ENCODE assay signal across 7 mouse cellular contexts in genomic region chr11:119602763-119603526, GRCm38 (mm10). TPM values are rescaled to one million over a fixed set of nuclear protein-coding genes. Genes with fewer than 3 reads are reported as not detected.
DNase-seq lines count a peak whose midpoint lies in the region; ATAC-seq and TF ChIP-seq lines count a peak whose summit lies in the region.

Rptor (plus strand) TSS chr11:119602905.

- ATAC-seq in intestine, postnatal 0 days, result peak; percentile 97
- peak; percentile 97 for ATAC-seq in midbrain, embryonic 12.5 days (ENCODE audit: low FRiP score, low read depth)

- peaks cover 24% of the 10 kb centered on the region for H3K36me3 ChIP-seq in embryonic facial prominence, embryonic 10.5 days (replicated peaks)
- H3K36me3 ChIP-seq in intestine, postnatal 0 days (ENCODE audit: control insufficient read depth, insufficient read depth), result no peaks in the 10 kb centered on the region
- no peaks in the 10 kb centered on the region; the same call in 1 of the 2 replicates for H3K36me3 ChIP-seq in midbrain, embryonic 12.5 days
- no peaks in the 10 kb centered on the region for H3K36me3 ChIP-seq in small intestine, adult 2 months (ENCODE audit: control insufficient read depth, insufficient read depth, low read length)

- no peaks in the 10 kb centered on the region for H3K9me3 ChIP-seq in embryonic facial prominence, embryonic 10.5 days
- H3K9me3 ChIP-seq in intestine, postnatal 0 days (ENCODE audit: control insufficient read depth), result no peaks in the 10 kb centered on the region
- H3K9me3 ChIP-seq in midbrain, embryonic 12.5 days, result no peaks in the 10 kb centered on the region

- no peak for TF ChIP-seq CTCF in intestine, postnatal 0 days (IDR thresholded peaks at IDR 0.05; ENCODE audit: low read depth)
- no peak for TF ChIP-seq CTCF in small intestine, adult 2 months (IDR thresholded peaks at IDR 0.05; ENCODE audit: extremely low read depth, insufficient read length, insufficient replicate concordance, low read depth, low read length)

- intact Hi-C loops in left cerebral cortex, postnatal 4 days (cut with DNase I), result no loop called here

- under 1% methylated on average over 63 of the region's 63 CpGs for WGBS in embryonic facial prominence, embryonic 10.5 days
- under 1% methylated on average over 63 of the region's 63 CpGs for WGBS in intestine, postnatal 0 days
- WGBS in midbrain, embryonic 12.5 days, result under 1% methylated on average over 63 of the region's 63 CpGs
- under 1% methylated on average over 63 of the region's 63 CpGs for WGBS in small intestine, adult 2 months

- TF ChIP-seq POLR2A in small intestine, adult 2 months (IDR thresholded peaks at IDR 0.05; ENCODE audit: low read depth, low read length), result peak; percentile 51; the same call in 1 of the 2 replicates

- H3K27ac ChIP-seq in embryonic facial prominence, embryonic 10.5 days (replicated peaks), result peak within 1 kb of the TSS; percentile 95
- peak within 1 kb of the TSS; percentile 86 for H3K27ac ChIP-seq in intestine, postnatal 0 days (ENCODE audit: low read depth, low read length)
- peak within 1 kb of the TSS; percentile 84 for H3K27ac ChIP-seq in midbrain, embryonic 12.5 days (replicated peaks)
- H3K27ac ChIP-seq in small intestine, adult 2 months (ENCODE audit: insufficient read depth, low read depth, low read length), result peak within 1 kb of the TSS; percentile 32; the same call in 1 of the 2 replicates

- no peaks in the 10 kb centered on the region for H3K27me3 ChIP-seq in embryonic facial prominence, embryonic 10.5 days (replicated peaks; ENCODE audit: low read depth, poor library complexity, severe bottlenecking)
- no peaks in the 10 kb centered on the region for H3K27me3 ChIP-seq in intestine, postnatal 0 days (replicated peaks; ENCODE audit: control insufficient read depth, insufficient read depth, low read length)
- no peaks in the 10 kb centered on the region for H3K27me3 ChIP-seq in midbrain, embryonic 12.5 days
- no peaks in the 10 kb centered on the region for H3K27me3 ChIP-seq in small intestine, adult 2 months (ENCODE audit: control insufficient read depth, insufficient read depth, low read length)

- DNase-seq in adrenal gland, postnatal 10 days, result peak; percentile 99
- DNase-seq in embryonic facial prominence, embryonic 10.5 days (ENCODE audit: low spot score), result peak; percentile 96
- peak; percentile 74 for DNase-seq in gonadal fat pad, adult 2 months (ENCODE audit: low read depth)
- peak; percentile 98 for DNase-seq in left cerebral cortex, postnatal 4 days

- peak within 1 kb of the TSS; percentile 100 for H3K4me3 ChIP-seq in embryonic facial prominence, embryonic 10.5 days
- H3K4me3 ChIP-seq in intestine, postnatal 0 days (ENCODE audit: low read depth, low read length), result peak within 1 kb of the TSS; percentile 99
- peak within 1 kb of the TSS; percentile 100 for H3K4me3 ChIP-seq in midbrain, embryonic 12.5 days
- H3K4me3 ChIP-seq in small intestine, adult 2 months (ENCODE audit: low read depth, low read length), result peak within 1 kb of the TSS; percentile 69

- peaks cover 20% of the 10 kb centered on the region for H3K4me1 ChIP-seq in embryonic facial prominence, embryonic 10.5 days
- peaks cover 8% of the 10 kb centered on the region; the same call in 1 of the 2 replicates for H3K4me1 ChIP-seq in intestine, postnatal 0 days (replicated peaks; ENCODE audit: control insufficient read depth, insufficient read depth, low read length)
- H3K4me1 ChIP-seq in midbrain, embryonic 12.5 days, result peaks cover 11% of the 10 kb centered on the region
- H3K4me1 ChIP-seq in small intestine, adult 2 months (ENCODE audit: control insufficient read depth, insufficient read depth, insufficient read length, low read length), result peaks cover 4% of the 10 kb centered on the region; the same call in 1 of the 2 replicates

- peak within 1 kb of the TSS; percentile 85 for H3K4me2 ChIP-seq in intestine, postnatal 0 days (replicated peaks; ENCODE audit: low read depth)
- peak within 1 kb of the TSS; percentile 94 for H3K4me2 ChIP-seq in midbrain, embryonic 12.5 days (replicated peaks)

- peak within 1 kb of the TSS; percentile 98 for H3K9ac ChIP-seq in intestine, postnatal 0 days (ENCODE audit: low read depth, low read length)
- peak within 1 kb of the TSS; percentile 98 for H3K9ac ChIP-seq in midbrain, embryonic 12.5 days (replicated peaks)

RNA-seq across cellular contexts. Expression of gene Rptor, which starts in this region (rescaled TPM):
- total RNA-seq in adrenal gland, postnatal 10 days (2021), result 10 to 100 TPM; 36.9 to 50.6 TPM
- 14.4 and 15.7 TPM in 2 replicates for polyA plus RNA-seq in embryonic facial prominence, embryonic 10.5 days (2016; fragmentation: Nextera tagmentation; extraction: Ambion mirVana)
- 26.3 and 36.1 TPM in 2 replicates for polyA plus RNA-seq in gonadal fat pad, adult 2 months (2012; rRNA removed)
- polyA plus RNA-seq in intestine, postnatal 0 days (2015; fragmentation: Nextera tagmentation; extraction: Ambion mirVana), result 5.1 and 5.7 TPM in 2 replicates
- total RNA-seq in left cerebral cortex, postnatal 4 days (2021), result 10 to 100 TPM; 57.1 to 58.0 TPM
- polyA plus RNA-seq in midbrain, embryonic 12.5 days (2016; fragmentation: Nextera tagmentation; extraction: Ambion mirVana), result 18.3 and 19.0 TPM in 2 replicates
- 15.7 and 26.8 TPM in 2 replicates for polyA plus RNA-seq in small intestine, adult 2 months (2012; rRNA removed)

Comparison
In these comparisons a context has a peak if more than half of its experiments do, and no peak if none do; other contexts are left out.
1. Peak in every context shown above with its lines: DNase-seq, ATAC-seq, H3K4me3 ChIP-seq and H3K27ac ChIP-seq.
2. H3K27ac ChIP-seq: peak in every context shown above with its lines; median percentile 95 in embryonic facial prominence, embryonic 10.5 days; 86 in intestine, postnatal 0 days; 84 in midbrain, embryonic 12.5 days; 32 in small intestine, adult 2 months.